Mouse (Mus musculus): Measurements from ENCODE around the gene Khdc4. TPM values are rescaled to one million over a fixed set of nuclear protein-coding genes. Genes with fewer than 3 reads are reported as not detected.

Khdc4 gene
- total and polyA plus RNA-seq, 3 experiments = 35.2 to 56.6 (median 53.6) TPM

DNA sequence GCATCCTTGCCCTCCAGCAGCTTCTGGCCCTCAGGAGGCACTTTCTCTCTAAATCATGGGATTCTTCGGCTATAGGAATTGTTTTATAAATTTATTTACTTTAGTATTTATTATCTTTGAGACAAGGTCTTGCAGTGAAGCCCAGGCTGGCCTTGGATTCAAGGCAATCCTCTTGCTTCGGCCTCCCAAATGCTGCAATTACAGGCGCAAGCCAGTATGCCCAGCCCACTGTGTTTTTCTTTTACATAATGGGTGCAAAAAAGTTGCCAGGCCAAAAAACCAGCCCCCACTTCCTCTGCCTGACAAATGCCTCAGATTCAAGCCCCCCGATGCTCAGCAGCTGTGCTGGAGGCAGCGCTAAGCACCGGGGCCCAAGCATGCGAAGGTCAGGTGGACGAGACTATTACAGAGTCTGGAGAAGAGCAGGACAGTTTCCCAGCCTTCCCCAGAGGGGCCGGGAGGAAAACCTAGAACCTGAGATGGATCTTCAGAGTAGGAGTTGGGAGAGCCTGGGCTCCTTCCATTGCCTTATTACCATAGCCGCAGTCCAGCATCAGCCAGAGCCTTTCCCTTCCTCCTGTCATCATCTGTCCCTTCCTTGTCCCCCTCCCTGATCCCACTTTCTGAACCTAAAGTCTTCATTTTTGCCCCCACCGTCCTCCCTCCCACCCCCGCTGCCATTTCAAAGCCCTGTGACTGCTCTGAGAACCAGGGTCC lies 37.0 kb upstream of the Khdc4 start:
- H3K4me2 ChIP-seq (ENCODE audit: insufficient read depth, low read depth, poor library complexity, severe bottlenecking) = peak overlapping the region; percentile 73; the same call in 1 of the 2 replicates
- DNase-seq (ENCODE audit: extremely low read depth) = no peak
- in situ Hi-C loops (cut with MboI; ENCODE audit: low pct_ligation_motif_present, low pct_unique_long_range_greater_than_20kb, low sequenced_read_pairs) (no loop called here), dilution Hi-C loops (cut with MboI; ENCODE audit: extremely low pct_ligation_motif_present, extremely low pct_unique_long_range_greater_than_20kb, low sequenced_read_pairs) (no loop called here)
- peaks cover 45 to 82% of the 10 kb centered on the region in 2 experiments for H3K4me1 ChIP-seq (ENCODE audit: control insufficient read depth in 1 of 2, insufficient read depth in 2 of 2)
- no peak overlapping the region for H3K4me3 ChIP-seq (replicated peaks in 1 of 3; ENCODE audit: low read depth in 2 of 3, low read length in 2 of 3, poor library complexity in 1 of 3)
- no peaks in the 10 kb centered on the region for H3K79me2 ChIP-seq (replicated peaks; ENCODE audit: control insufficient read depth, extremely low read depth, insufficient read depth, poor library complexity, severe bottlenecking)
- H3K27ac ChIP-seq (ENCODE audit: insufficient read depth, low read depth) = peak overlapping the region; percentile 82
- H3K36me3 ChIP-seq (replicated peaks in 1 of 2; ENCODE audit: control insufficient read depth in 1 of 2, insufficient read depth in 1 of 2, low read length in 1 of 2) = peaks cover 26 to 35% of the 10 kb centered on the region in 2 experiments
- H3K9me3 ChIP-seq (replicated peaks; ENCODE audit: low read length) = no peaks in the 10 kb centered on the region
- peak overlapping the region; percentile 22; the same call in 1 of the 2 replicates for H3K9ac ChIP-seq (ENCODE audit: insufficient read depth, low read depth)
- H3K27me3 ChIP-seq (replicated peaks) = no peaks in the 10 kb centered on the region
- TF ChIP-seq ETS1 (conservative IDR thresholded peaks at IDR 0.05; ENCODE audit: low read depth, low read length) (no peak), UBTF (IDR thresholded peaks at IDR 0.05; ENCODE audit: low read depth, low read length) (peak; percentile 17; the same call in 1 of the 2 replicates), USF2 (conservative IDR thresholded peaks at IDR 0.05; ENCODE audit: low read depth, low read length) (no peak), MAX (IDR thresholded peaks at IDR 0.05; ENCODE audit: low read length) (no peak), TCF12 (IDR thresholded peaks at IDR 0.05; ENCODE audit: low read depth, low read length) (0 out of 2 replicates have a peak, but pooled peaks have one; percentile 1), HCFC1 (IDR thresholded peaks at IDR 0.05; ENCODE audit: low read depth, low read length) (0 out of 2 replicates have a peak, but pooled peaks have one; percentile 4), POLR2A (IDR thresholded peaks at IDR 0.05; ENCODE audit: low read depth, low read length) (0 out of 2 replicates have a peak, but pooled peaks have one; percentile 6)

DNA sequence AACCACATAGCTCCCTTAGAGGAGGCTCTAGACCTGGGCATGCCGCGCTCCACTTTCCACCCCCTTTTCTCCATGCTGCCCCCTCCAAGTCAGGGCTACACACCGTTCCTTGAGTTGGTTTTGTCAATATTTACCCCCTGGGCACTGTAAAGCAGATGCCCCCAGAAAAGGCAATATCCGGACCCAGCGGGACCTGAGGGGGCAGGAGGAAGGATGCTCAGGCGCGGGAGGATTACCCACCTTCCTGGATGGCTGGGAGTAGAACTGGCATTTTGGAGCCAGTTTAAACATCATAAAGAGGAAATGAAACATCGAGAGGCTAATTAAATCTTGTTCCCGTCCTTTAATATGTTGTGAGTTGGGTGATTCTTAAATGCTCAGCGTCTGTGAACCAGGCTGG lies 36.4 kb upstream of the Khdc4 start:
- dilution Hi-C loops (cut with MboI; ENCODE audit: extremely low pct_ligation_motif_present, extremely low pct_unique_long_range_greater_than_20kb, low sequenced_read_pairs) = no loop called here
- peaks cover 21 to 29% of the 10 kb centered on the region in 2 experiments for H3K36me3 ChIP-seq (replicated peaks in 1 of 2; ENCODE audit: control insufficient read depth in 1 of 2, insufficient read depth in 1 of 2, low read length in 1 of 2)
- in situ Hi-C loops (cut with MboI; ENCODE audit: low pct_ligation_motif_present, low pct_unique_long_range_greater_than_20kb, low sequenced_read_pairs) = no loop called here

GRCm38 (mm10) chr3:88649967-88650366 lies 35.6 kb upstream of the Khdc4 start:
- H3K36me3 ChIP-seq (replicated peaks in 1 of 2; ENCODE audit: control insufficient read depth in 1 of 2, insufficient read depth in 1 of 2, low read length in 1 of 2) = peaks cover 16 to 22% of the 10 kb centered on the region in 2 experiments
- TF ChIP-seq RAD21 (IDR thresholded peaks at IDR 0.05; ENCODE audit: low read depth, low read length) = no peak
- no peak for TF ChIP-seq GABPA (IDR thresholded peaks at IDR 0.05; ENCODE audit: insufficient replicate concordance, low read depth, low read length)
- no peaks in the 10 kb centered on the region for H3K9me3 ChIP-seq (replicated peaks; ENCODE audit: low read length)
- DNase-seq (ENCODE audit: extremely low read depth) = no peak
- H3K4me3 ChIP-seq (replicated peaks in 1 of 3; ENCODE audit: low read depth in 2 of 3, low read length in 2 of 3, poor library complexity in 1 of 3) = no peak overlapping the region
- in situ Hi-C loops (cut with MboI; ENCODE audit: low pct_ligation_motif_present, low pct_unique_long_range_greater_than_20kb, low sequenced_read_pairs) (no loop called here), dilution Hi-C loops (cut with MboI; ENCODE audit: extremely low pct_ligation_motif_present, extremely low pct_unique_long_range_greater_than_20kb, low sequenced_read_pairs) (no loop called here)
- H3K4me2 ChIP-seq (ENCODE audit: insufficient read depth, low read depth, poor library complexity, severe bottlenecking) = no peak overlapping the region
- H3K4me1 ChIP-seq (ENCODE audit: control insufficient read depth in 1 of 2, insufficient read depth in 2 of 2) = peaks cover 55 to 96% of the 10 kb centered on the region in 2 experiments
- H3K27ac ChIP-seq (ENCODE audit: insufficient read depth, low read depth) = peak overlapping the region; percentile 92; the same call in 1 of the 2 replicates
- H3K79me2 ChIP-seq (replicated peaks; ENCODE audit: control insufficient read depth, extremely low read depth, insufficient read depth, poor library complexity, severe bottlenecking) = no peaks in the 10 kb centered on the region
- H3K27me3 ChIP-seq (replicated peaks) = no peaks in the 10 kb centered on the region
- H3K9ac ChIP-seq (ENCODE audit: insufficient read depth, low read depth) = no peak overlapping the region

More for the DNA sequence above, 36.4 kb upstream of the Khdc4 start:
- Histone ChIP-seq H3K4me2 (ENCODE audit: insufficient read depth, low read depth, poor library complexity, severe bottlenecking) (no peak overlapping the region), H3K27me3 (replicated peaks) (no peaks in the 10 kb centered on the region), H3K4me1 (ENCODE audit: control insufficient read depth in 1 of 2, insufficient read depth in 2 of 2) (peaks cover 48 to 88% of the 10 kb centered on the region in 2 experiments), H3K9ac (ENCODE audit: insufficient read depth, low read depth) (no peak overlapping the region), H3K9me3 (replicated peaks; ENCODE audit: low read length) (no peaks in the 10 kb centered on the region), H3K79me2 (replicated peaks; ENCODE audit: control insufficient read depth, extremely low read depth, insufficient read depth, poor library complexity, severe bottlenecking) (no peaks in the 10 kb centered on the region), H3K27ac (ENCODE audit: insufficient read depth, low read depth) (peak overlapping the region; percentile 92; the same call in 1 of the 2 replicates), H3K4me3 (replicated peaks in 1 of 3; ENCODE audit: low read depth in 2 of 3, low read length in 2 of 3, poor library complexity in 1 of 3) (no peak overlapping the region)
- no peak for DNase-seq (ENCODE audit: extremely low read depth)
- no peak for TF ChIP-seq BHLHE40 (IDR thresholded peaks at IDR 0.05; ENCODE audit: low read depth, low read length)
- no peak for TF ChIP-seq SIN3A (IDR thresholded peaks at IDR 0.05; ENCODE audit: low read length)
- TF ChIP-seq IRF4 (IDR thresholded peaks at IDR 0.05; ENCODE audit: low read depth, low read length) = no peak
- no peak for TF ChIP-seq CHD1 (IDR thresholded peaks at IDR 0.05; ENCODE audit: low read depth, low read length)
- no peak for TF ChIP-seq ZKSCAN1 (IDR thresholded peaks at IDR 0.05; ENCODE audit: borderline replicate concordance, low read depth, low read length)
- no peak for TF ChIP-seq ETS1 (conservative IDR thresholded peaks at IDR 0.05; ENCODE audit: low read depth, low read length)
- no peak for TF ChIP-seq ZMIZ1 (IDR thresholded peaks at IDR 0.05; ENCODE audit: low read depth, low read length)
- no peak for TF ChIP-seq EP300 (IDR thresholded peaks at IDR 0.05; ENCODE audit: low read length)
- no peak for TF ChIP-seq USF1 (IDR thresholded peaks at IDR 0.05; ENCODE audit: low read depth, low read length)
- no peak for TF ChIP-seq UBTF (IDR thresholded peaks at IDR 0.05; ENCODE audit: low read depth, low read length)
- TF ChIP-seq MAZ (IDR thresholded peaks at IDR 0.05; ENCODE audit: low read depth, low read length) = no peak

Data from CH12.LX (cell line).